Mouse (Mus musculus) heart, adult 2 months (tissue): ENCODE results near the gene Gm20388.

Experiments
- CTCF ChIP-seq: fragments of 200-600 bp; IDR thresholded peaks from 2 replicates; pipeline ENCODE4 v1.8.1; 2022; ENCODE audit warnings: antibody characterized with exemption, mild to moderate bottlenecking, moderate library complexity
- EP300 ChIP-seq: fragments of 200-500 bp; IDR thresholded peaks from 2 replicates; pipeline ENCODE4 v1.6.1; 2011; ENCODE audit warnings: low read depth, low read length, control low read depth; ENCODE audit not compliant: insufficient read depth

GRCm38 (mm10) chr8:119916237-119916892, 5.7 kb downstream of the Gm20388 start:
- TF ChIP-seq CTCF (no peak), EP300 (no peak)
